Mouse (Mus musculus): ENCODE measurements at regions not wholly inside any gene's neighbourhood (a gene's known extent, or its start where the extent isn't known, plus 50 kb on each side); places are given as distances from the start of the nearest gene placed in this dataset.
A peak's percentile ranks its signal among the peaks of the same experiment; 100 is the strongest.

DNA sequence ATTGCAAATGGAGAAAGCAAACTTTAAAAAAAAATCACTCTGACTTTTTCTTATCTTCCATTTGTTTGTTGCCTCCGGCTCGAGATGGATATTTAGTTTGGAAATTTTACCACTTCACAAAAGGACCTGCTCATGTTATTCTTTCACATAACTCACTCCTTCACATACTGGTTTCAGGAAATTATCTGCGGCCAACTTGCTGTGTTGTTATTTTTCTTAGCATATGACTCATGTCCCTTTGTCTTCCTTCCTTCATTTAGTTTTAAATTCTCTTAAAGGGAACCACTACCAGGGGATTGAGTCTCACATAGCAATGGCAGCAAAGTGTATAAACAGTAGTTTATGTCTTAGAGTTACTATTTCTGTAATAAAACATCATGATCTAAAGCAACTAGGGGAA lies 217.8 kb downstream of the Ahr start:
- DNase-seq (ENCODE audit: low read depth, low spot score), result no peak

DNA sequence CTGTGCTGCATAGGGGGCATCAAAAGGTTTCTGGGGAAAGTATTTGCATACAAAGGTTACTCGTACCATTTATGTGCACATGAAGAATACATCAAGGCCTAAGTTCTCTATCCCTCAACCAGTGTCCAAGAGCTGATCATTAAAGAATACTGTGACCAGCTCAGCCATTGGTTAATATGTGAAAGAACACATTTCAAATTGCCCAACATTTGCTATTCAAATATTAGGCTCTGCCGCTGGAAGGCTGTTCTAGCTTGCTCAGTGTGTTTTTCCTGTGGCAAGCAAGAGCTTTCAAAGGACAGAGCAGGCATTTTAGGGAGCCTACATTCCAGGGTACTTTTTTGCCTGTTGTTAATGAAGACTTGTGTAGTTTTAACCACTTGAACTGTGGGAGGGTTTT lies 220.8 kb downstream of the Ahr start:
- DNase-seq (ENCODE audit: low read depth, low spot score), result no peak

- DNase-seq (ENCODE audit: low read depth, low spot score), result no peak
Measured at GRCm38 (mm10) chr12:35313191-35313925, 221.5 kb downstream of the Ahr start.

DNA sequence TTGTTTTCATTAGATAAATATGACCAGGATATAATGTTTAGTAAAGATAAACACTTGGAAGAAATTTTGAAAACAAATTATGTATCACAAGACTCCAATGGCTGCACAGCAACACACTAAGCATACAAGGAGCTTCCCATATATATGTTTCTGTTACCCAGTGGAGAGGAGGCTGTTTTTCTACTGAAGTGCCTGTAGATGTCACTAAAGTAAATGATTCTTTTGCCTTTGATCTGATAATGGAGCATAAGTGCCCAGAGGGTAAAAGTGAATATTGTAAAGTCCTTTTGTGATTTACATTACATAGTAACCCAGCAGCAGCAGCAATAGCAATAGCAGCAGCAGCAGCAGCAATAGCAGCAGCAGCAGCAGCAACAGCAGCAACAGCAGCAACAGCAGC lies 226.3 kb downstream of the Ahr start:
- no peak for DNase-seq (ENCODE audit: low read depth, low spot score)

DNA sequence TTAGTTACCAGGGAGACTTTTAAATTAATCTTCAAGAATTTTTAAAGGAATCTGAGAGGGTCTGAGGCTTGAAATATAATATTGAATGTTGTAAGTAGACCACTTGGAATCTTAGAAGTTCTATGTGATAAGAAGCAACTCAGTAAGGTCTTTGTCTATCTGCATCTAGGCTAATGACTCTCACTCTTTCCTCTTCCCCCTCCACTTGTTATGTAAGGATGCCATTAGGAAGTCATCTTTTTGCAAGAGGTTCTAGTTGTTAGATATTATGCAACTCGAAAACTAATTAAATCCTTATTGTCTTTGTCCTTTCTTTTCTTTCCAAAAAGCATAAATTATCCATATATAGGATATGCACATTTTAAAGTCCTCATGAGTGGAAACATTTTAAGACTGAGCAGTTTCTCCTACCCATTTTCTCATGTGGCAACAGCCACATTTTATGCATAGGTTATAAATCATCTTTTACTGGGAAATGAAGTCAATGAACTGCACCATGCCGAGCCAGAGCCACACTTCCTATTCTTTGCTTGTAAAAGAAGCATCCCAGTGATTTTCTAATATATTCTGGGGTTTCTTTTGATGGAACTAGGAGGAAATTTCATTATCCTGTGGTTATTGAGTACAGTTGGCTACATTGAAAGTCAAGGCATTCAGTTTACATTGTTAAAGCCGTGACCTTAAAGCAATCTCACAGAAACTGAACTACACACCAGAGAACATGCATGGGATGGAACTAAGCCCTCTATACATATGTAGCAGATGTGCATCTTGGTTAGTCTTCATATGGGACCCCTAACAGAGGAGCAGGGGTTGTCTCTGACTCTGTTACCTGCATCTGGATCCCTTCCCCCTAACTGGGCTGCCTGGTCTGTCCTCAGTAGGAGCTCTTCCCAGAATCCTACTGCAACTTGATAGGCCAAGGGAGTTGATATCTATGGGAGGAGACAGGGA lies 230.8 kb downstream of the Ahr start:
- DNase-seq (ENCODE audit: low read depth, low spot score), result no peak

- peak; percentile 3 for DNase-seq (ENCODE audit: low read depth, low spot score)
Measured at GRCm38 (mm10) chr12:35303188-35303587, 231.7 kb downstream of the Ahr start.

DNA sequence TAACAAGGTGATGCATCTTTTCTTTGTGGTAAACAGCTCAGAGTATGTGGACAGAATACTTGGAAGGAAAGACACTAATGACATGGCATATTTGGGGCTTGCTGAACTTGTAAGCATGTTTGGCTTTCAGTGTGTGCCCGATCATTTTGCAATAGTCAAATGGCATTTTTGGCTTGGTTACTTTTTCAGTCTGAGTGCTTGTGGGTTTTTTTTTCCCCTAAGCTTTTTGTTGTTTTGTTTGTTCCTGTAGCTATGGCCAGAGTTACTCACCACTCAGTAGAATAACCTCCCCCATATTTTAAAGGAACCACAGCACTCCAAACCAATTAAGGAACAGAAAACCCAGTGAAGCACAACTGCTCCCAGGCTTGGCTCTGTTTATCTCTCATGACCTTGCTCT lies 240.2 kb downstream of the Ahr start:
- no peak for DNase-seq (ENCODE audit: low read depth, low spot score)

- DNase-seq (ENCODE audit: low read depth, low spot score), result no peak
Measured at GRCm38 (mm10) chr12:35293566-35293965, 241.3 kb downstream of the Ahr start.

DNA sequence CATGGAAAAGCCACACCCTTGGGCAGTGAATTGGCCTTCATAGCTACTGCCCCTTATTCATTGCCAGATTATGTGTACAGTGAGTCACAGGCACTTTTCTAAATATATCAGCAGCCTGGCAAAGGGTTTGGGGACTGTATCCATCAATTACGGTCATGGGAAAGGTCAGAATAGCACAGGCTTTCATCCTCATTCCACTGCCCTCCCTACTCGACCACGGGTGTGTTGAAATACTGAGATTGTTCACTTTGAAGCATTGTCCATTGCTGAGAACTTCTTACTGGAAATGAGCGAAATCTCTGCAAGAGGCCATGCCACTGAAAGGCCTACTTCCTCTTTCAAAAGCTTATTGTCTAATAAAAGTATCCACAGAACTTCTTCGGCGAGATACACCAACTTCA lies 242.9 kb downstream of the Ahr start:
- DNase-seq (ENCODE audit: low read depth, low spot score), result no peak

GRCm38 (mm10) chr12:35287974-35288373 lies 241.0 kb downstream of the Snx13 start:
- DNase-seq (ENCODE audit: low read depth, low spot score), result no peak

DNA sequence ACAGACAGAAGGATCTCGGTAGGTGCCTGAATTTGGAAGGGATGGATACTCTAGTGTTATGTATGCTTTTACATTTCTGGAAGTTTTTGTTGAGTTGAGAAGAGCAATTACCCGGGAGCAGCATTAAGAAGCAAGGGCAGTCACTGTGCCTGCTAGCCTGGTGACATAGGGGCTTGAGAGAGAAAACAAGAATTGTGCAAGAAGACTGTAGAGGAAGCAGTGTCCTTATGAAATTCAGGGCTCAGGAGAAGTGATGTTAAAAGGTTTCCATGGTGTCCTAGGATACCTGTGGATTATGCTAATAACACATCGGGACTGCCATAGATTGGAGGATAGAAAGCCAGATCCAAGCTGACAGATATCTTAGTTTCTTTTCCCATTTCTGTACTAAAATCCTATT lies 240.6 kb downstream of the Snx13 start:
- DNase-seq (ENCODE audit: low read depth, low spot score), result no peak

- DNase-seq (ENCODE audit: low read depth, low spot score), result no peak
Measured at GRCm38 (mm10) chr12:35286974-35287553, 240.1 kb downstream of the Snx13 start.

DNA sequence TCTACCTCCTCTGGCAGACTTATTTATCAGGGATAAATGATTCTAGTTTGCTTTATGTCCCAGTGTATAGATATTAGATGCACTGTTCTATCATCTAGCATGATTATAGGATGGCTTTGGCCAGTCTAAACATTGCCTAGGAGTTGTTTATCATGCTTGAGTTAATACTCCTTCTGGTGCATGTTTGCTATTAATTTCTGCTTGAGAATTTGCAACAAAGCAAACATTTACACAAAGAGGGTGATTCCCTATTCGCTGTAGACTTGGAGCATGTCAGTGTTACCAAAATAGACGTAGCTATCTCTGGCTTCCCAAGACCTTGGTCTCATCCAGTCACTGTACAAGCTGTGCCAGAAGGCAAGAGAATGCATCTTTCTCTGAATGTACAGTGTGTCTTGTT lies 237.4 kb downstream of the Snx13 start:
- DNase-seq (ENCODE audit: low read depth, low spot score), result no peak

GRCm38 (mm10) chr12:35283925-35284324 lies 236.9 kb downstream of the Snx13 start:
- no peak for DNase-seq (ENCODE audit: low read depth, low spot score)

DNA sequence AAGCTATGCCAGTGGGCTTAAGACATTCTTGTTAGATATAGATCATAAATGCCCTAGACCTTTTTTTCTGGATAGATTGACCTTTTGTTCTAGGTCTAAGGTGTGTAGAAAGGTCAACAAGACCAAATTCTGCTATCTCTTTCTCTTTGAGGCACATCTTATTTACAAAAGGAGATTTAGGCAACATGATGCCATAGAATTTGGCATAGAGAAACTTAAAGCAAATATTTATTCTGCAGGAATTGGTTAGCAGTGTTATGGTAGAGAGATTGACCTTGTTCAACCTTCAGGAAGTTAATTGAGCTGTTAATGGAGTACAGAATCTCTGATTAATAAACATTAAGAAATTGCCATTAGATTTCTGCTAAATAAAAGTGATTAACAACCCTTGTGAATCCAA lies 236.4 kb downstream of the Snx13 start:
- no peak for DNase-seq (ENCODE audit: low read depth, low spot score)

- DNase-seq (ENCODE audit: low read depth, low spot score), result no peak
Measured at GRCm38 (mm10) chr12:35269465-35269864, 222.5 kb downstream of the Snx13 start.

GRCm38 (mm10) chr12:35268006-35268405 lies 221.0 kb downstream of the Snx13 start:
- no peak for DNase-seq (ENCODE audit: low read depth, low spot score)

- no peak for DNase-seq (ENCODE audit: low read depth, low spot score)
Measured at GRCm38 (mm10) chr12:35267023-35267654, 220.2 kb downstream of the Snx13 start.

DNA sequence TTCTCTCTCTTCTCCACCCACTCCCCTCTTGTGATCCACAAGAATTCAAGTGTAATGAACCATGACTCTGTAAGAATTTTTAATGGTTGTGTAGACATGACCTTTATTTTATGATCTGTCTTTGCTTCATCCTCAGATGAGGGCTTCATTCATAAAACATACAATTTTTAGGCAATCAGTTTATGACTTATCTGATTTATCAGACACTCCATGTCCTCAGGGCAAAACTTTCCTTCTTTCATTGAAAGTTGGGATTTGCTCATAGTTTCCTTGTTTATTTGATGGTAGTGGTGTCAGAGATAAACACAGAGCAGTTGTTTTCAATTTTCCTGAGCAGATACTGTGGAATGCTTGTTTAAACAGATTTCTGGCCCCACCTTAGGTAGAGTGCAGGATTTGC lies 212.8 kb downstream of the Snx13 start:
- no peak for DNase-seq (ENCODE audit: low read depth, low spot score)

GRCm38 (mm10) chr12:35255723-35256401 lies 208.9 kb downstream of the Snx13 start:
- DNase-seq (ENCODE audit: low read depth, low spot score), result no peak

- DNase-seq (ENCODE audit: low read depth, low spot score), result no peak
Measured at GRCm38 (mm10) chr12:35248476-35248875, 201.5 kb downstream of the Snx13 start.
